Mouse (Mus musculus): ENCODE measurements around the gene Sntb2. TPM values are rescaled to one million over a fixed set of nuclear protein-coding genes. Genes with fewer than 3 reads are reported as not detected.
"Not testable (repeated sequence)": the region's sequence is repeated elsewhere in the genome, so short reads cannot be mapped to it uniquely, and the experiment has no call there.

The Sntb2 gene
- polyA plus RNA-seq, 1 experiment from 2014 or later: 17.8 TPM

DNA sequence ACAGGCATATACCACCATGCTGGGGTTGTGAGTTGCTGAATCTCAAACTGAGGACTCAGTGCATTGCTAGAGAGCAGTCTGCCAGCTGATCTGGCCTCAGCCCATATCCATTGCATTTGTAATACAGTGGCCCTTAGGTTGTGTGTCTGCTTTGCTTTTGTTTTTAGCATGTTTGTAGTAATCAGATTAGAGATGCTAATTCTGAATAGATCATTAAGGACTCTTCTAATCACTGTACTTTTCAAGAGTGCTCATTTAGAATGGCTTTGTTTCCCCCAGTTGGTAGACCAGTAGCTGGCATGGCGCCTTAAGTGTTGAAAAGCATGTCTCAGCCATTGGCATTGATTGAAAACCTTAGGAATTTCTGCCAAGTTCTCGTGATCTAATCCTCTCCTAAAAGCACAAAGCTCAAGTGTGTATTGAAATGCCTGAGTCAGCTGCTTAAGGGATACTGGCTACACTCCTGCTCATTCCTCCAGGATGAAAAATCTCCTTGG, 43.3 kb downstream of the Sntb2 start:
- Histone ChIP-seq H3K4me1 (peaks cover 22% of the 10 kb centered on the region), H3K27ac (peak overlapping the region; percentile 22; the same call in 1 of the 2 replicates), H3K9me3 (no peaks in the 10 kb centered on the region), H3K36me3 (peaks cover 4% of the 10 kb centered on the region; the same call in 1 of the 2 replicates), H3K4me3 (no peak overlapping the region), H3K9ac (no peak overlapping the region), H3K27me3 (no peaks in the 10 kb centered on the region), H3K4me2 (no peak overlapping the region)
- WGBS: 16% methylated on average over 2 of the region's 2 CpGs
- peak; percentile 78; the same call in 1 of the 2 replicates for ATAC-seq (ENCODE audit: borderline replicate concordance, extremely low read depth, low FRiP score, low TSS enrichment)

DNA sequence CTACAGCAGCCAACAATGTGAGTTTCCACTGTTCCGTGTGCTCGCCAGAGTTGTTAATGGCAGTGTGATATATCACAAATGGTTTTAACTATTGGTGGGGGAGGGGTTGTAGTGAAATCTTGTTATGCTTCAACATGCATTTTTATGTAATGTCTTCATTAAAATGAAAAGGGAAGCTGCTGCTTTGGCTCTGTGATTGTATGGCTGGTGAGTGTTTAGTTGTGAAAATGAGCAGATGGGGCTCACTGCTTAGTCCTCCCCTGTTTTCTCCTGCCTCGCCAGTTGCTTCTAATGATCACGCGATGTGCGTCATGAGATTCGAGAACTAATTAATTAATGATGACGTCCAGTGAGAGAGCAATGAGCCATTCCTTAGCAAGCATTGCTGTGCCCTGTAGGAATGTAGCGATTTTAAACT, 49.9 kb downstream of the Sntb2 start:
- Histone ChIP-seq H3K36me3 (peaks cover 4% of the 10 kb centered on the region), H3K4me1 (no peaks in the 10 kb centered on the region), H3K4me3 (no peak overlapping the region), H3K27me3 (no peaks in the 10 kb centered on the region), H3K4me2 (no peak overlapping the region), H3K9me3 (no peaks in the 10 kb centered on the region), H3K27ac (no peak overlapping the region), H3K9ac (no peak overlapping the region)
- 83% methylated on average over 9 of the region's 9 CpGs for WGBS
- no peak for ATAC-seq (ENCODE audit: borderline replicate concordance, extremely low read depth, low FRiP score, low TSS enrichment)

DNA sequence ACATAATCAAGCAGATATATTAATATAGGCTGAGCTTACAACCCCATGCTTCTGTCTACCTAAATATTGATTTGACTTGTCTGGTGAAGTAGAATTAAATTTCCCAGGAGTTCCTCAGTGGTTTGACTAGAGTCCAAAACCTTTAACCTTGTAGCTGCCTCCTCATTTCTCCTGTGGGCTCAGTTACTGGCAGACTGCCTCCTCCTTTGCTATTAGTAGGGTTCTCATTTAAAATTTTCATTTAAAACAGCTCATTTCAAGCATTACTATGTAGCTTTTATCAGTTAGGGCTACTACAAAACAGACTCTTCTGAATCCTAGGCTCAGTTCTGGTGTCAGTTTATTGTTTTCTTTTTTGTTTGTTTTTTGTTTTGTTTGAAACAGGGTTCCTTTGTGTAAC, 50.4 kb downstream of the Sntb2 start:
- Histone ChIP-seq H3K9me3 (no peaks in the 10 kb centered on the region), H3K36me3 (peaks cover 4% of the 10 kb centered on the region), H3K27ac (no peak overlapping the region), H3K4me2 (no peak overlapping the region), H3K9ac (no peak overlapping the region), H3K4me3 (no peak overlapping the region), H3K4me1 (no peaks in the 10 kb centered on the region), H3K27me3 (no peaks in the 10 kb centered on the region)
- no peak for ATAC-seq (ENCODE audit: borderline replicate concordance, extremely low read depth, low FRiP score, low TSS enrichment)

GRCm38 (mm10) chr8:106987557-106987956, 52.0 kb downstream of the Sntb2 start:
- no peaks in the 10 kb centered on the region for H3K9me3 ChIP-seq
- H3K27me3 ChIP-seq: no peaks in the 10 kb centered on the region
- H3K4me3 ChIP-seq: no peak overlapping the region

DNA sequence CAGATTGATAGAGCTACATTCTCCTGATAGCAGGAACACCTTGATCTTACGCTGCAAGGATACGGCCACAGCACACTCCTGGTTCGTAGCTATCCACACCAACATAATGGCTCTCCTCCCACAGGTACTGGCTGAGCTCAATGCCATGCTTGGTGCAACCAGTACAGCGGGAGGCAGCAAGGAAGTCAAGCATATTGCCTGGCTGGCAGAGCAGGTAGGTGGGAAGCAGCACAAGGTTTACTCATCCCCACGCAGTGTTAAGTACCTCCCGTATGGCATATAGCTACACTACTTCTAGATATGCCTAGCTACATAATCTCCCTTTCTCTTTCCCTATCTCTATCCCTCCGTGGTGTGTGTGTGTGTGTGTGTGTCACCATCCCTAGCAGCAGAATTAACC, 55.8 kb downstream of the Sntb2 start:
- WGBS: 84% methylated on average over 7 of the region's 7 CpGs
- Histone ChIP-seq H3K27me3 (no peaks in the 10 kb centered on the region), H3K9ac (no peak overlapping the region), H3K9me3 (no peaks in the 10 kb centered on the region), H3K36me3 (peaks cover 15% of the 10 kb centered on the region; the same call in 1 of the 2 replicates), H3K4me3 (no peak overlapping the region), H3K4me2 (no peak overlapping the region), H3K27ac (no peak overlapping the region), H3K4me1 (no peaks in the 10 kb centered on the region)
- ATAC-seq (ENCODE audit: borderline replicate concordance, extremely low read depth, low FRiP score, low TSS enrichment): no peak

More at GRCm38 (mm10) chr8:106987557-106987956, 52.0 kb downstream of the Sntb2 start:
- Histone ChIP-seq H3K36me3 (peaks cover 9% of the 10 kb centered on the region), H3K4me2 (no peak overlapping the region), H3K27ac (no peak overlapping the region), H3K9ac (no peak overlapping the region), H3K4me1 (no peaks in the 10 kb centered on the region)
- no peak for ATAC-seq (ENCODE audit: borderline replicate concordance, extremely low read depth, low FRiP score, low TSS enrichment)

DNA sequence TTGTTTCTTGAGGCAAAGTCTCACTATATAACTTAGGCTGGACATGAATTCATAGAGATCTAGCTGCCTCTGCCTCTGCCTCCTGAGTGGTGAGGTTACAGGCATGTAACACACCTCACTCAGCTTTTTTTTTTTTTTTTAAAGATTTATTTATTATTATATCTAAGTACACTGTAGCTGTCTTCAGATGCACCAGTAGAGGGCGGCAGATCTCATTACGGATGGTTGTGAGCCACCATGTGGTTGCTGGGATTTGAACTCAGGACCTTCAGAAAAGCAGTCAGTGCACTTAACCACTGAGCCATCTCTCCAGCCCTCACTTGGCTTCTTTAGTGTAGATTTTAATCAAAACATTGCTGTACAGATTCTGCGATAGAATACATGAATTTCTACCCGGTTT, 60.8 kb downstream of the Sntb2 start:
- ATAC-seq (ENCODE audit: borderline replicate concordance, extremely low read depth, low FRiP score, low TSS enrichment); H3K27ac ChIP-seq; H3K4me1 ChIP-seq; H3K4me2 ChIP-seq; H3K9me3 ChIP-seq; H3K4me3 ChIP-seq; H3K9ac ChIP-seq; H3K27me3 ChIP-seq: not testable (repeated sequence)
- H3K36me3 ChIP-seq: peaks cover 18% of the 10 kb centered on the region; the same call in 1 of the 2 replicates
- WGBS: 85% methylated on average over 4 of the region's 4 CpGs

GRCm38 (mm10) chr8:106997416-106997815, 61.9 kb downstream of the Sntb2 start:
- H3K36me3 ChIP-seq: peaks cover 10% of the 10 kb centered on the region; the same call in 1 of the 2 replicates
- H3K4me2 ChIP-seq: no peak overlapping the region
- no peaks in the 10 kb centered on the region for H3K9me3 ChIP-seq
- 83% methylated on average over 4 of the region's 4 CpGs for WGBS
- no peaks in the 10 kb centered on the region for H3K4me1 ChIP-seq
- no peak overlapping the region for H3K4me3 ChIP-seq
- no peak overlapping the region for H3K9ac ChIP-seq
- no peak for ATAC-seq (ENCODE audit: borderline replicate concordance, extremely low read depth, low FRiP score, low TSS enrichment)
- no peak overlapping the region for H3K27ac ChIP-seq
- no peaks in the 10 kb centered on the region for H3K27me3 ChIP-seq

DNA sequence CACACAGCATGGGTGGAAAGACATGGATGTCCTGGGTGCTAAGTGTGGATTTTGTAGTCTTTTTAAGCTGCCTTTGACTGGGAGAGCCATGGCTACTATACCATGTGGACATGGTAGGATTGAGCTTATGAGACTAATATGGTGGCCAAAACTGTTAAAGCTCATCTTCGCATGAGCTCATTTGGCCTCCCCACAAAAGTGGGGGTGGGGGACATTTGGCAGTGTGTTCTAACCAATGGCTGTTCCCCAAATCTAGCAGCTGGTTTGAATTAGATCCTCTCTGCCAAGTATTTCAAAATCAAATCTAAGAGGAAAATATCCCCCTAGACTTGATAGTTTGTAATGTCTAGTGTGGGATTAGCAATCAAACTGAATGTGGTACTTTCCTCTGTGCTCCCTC, 63.5 kb downstream of the Sntb2 start:
- Histone ChIP-seq H3K4me1 (no peaks in the 10 kb centered on the region), H3K27ac (0 out of 2 replicates have a peak overlapping the region, but pooled peaks have one; percentile 29)
- 72% methylated on average over 1 of the region's 1 CpGs for WGBS

DNA sequence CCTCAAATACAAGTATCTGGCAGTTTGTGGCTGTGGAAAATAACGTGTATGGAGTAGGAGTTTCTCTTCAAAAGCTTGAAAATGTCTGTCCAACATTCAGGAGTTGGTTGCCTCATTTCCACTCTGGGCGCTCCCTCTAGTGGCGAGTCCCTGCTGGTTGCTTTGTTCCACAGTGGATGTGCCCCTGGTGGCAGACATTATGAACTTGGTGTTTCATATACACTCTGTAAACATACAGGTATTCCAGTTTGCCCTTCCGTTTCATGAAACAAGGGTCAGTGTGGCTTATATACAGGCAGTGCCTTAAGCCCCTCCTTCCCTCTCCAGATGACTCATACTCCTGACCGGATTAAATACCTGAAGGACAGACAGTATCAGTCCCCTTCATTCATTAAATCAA, 67.0 kb downstream of the Sntb2 start:
- Histone ChIP-seq H3K4me1 (no peaks in the 10 kb centered on the region), H3K36me3 (peaks cover 3% of the 10 kb centered on the region; the same call in 1 of the 2 replicates), H3K27ac (no peak overlapping the region), H3K4me3 (no peak overlapping the region), H3K9me3 (no peaks in the 10 kb centered on the region), H3K9ac (no peak overlapping the region), H3K4me2 (no peak overlapping the region), H3K27me3 (no peaks in the 10 kb centered on the region)
- ATAC-seq (ENCODE audit: borderline replicate concordance, extremely low read depth, low FRiP score, low TSS enrichment): peak; percentile 60; the same call in 1 of the 2 replicates
- 23% methylated on average over 5 of the region's 5 CpGs for WGBS

More for the DNA sequence above, 63.5 kb downstream of the Sntb2 start:
- Histone ChIP-seq H3K4me3 (no peak overlapping the region), H3K36me3 (peaks cover 10% of the 10 kb centered on the region; the same call in 1 of the 2 replicates), H3K9ac (no peak overlapping the region), H3K27me3 (no peaks in the 10 kb centered on the region), H3K9me3 (no peaks in the 10 kb centered on the region), H3K4me2 (no peak overlapping the region)
- peak; percentile 59; the same call in 1 of the 2 replicates for ATAC-seq (ENCODE audit: borderline replicate concordance, extremely low read depth, low FRiP score, low TSS enrichment)

DNA sequence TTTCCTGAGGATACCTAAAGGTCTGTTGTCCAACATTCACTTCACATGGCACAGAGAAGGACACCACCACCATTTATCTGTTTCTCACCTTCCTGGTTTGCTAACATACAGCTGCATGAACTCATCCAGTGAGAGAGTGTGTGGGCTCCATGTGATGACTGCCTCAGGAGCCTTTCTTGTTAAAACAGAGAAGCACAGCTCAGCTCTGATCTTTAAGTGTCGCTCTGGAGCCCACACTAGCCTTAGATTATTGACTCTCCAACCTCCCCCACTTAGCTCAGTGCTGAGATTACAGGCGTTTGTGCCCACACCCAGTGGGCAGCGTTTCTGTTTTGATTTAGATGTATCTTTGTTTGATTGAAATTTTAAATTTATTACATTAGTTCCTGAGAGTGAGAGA, 72.2 kb downstream of the Sntb2 start:
- no peak overlapping the region for H3K4me2 ChIP-seq
- no peak for ATAC-seq (ENCODE audit: borderline replicate concordance, extremely low read depth, low FRiP score, low TSS enrichment)
- no peaks in the 10 kb centered on the region for H3K4me1 ChIP-seq
- no peaks in the 10 kb centered on the region for H3K9me3 ChIP-seq
- H3K36me3 ChIP-seq: peaks cover 33% of the 10 kb centered on the region
- no peak overlapping the region for H3K9ac ChIP-seq
- H3K27me3 ChIP-seq: no peaks in the 10 kb centered on the region
- no peak overlapping the region for H3K27ac ChIP-seq
- 79% methylated on average over 3 of the region's 3 CpGs for WGBS
- no peak overlapping the region for H3K4me3 ChIP-seq

DNA sequence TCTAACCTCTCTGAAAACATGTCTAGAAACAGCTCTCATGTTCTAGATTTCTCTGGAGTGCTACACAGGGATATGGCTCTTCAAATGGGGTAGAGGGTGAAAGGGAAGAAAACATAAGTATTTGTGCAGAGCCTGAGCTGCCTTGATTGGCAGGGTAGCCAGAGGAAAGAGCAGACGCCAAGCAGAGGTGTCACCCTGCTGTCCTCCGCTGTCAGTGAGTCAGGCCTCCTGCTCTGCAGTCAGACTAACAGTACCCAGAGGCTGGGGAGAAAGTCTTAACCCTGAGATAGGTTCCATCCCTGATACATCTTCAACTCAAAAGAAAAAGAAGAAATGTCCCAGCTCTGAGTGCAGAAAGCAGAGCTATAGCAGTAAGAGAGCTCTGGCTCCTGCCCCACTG, 77.1 kb downstream of the Sntb2 start:
- WGBS: 73% methylated on average over 2 of the region's 2 CpGs
- Histone ChIP-seq H3K27me3 (no peaks in the 10 kb centered on the region), H3K9me3 (no peaks in the 10 kb centered on the region), H3K4me1 (no peaks in the 10 kb centered on the region), H3K9ac (no peak overlapping the region), H3K27ac (no peak overlapping the region), H3K4me3 (no peak overlapping the region), H3K36me3 (peaks cover 34% of the 10 kb centered on the region), H3K4me2 (no peak overlapping the region)
- no peak for ATAC-seq (ENCODE audit: borderline replicate concordance, extremely low read depth, low FRiP score, low TSS enrichment)

DNA sequence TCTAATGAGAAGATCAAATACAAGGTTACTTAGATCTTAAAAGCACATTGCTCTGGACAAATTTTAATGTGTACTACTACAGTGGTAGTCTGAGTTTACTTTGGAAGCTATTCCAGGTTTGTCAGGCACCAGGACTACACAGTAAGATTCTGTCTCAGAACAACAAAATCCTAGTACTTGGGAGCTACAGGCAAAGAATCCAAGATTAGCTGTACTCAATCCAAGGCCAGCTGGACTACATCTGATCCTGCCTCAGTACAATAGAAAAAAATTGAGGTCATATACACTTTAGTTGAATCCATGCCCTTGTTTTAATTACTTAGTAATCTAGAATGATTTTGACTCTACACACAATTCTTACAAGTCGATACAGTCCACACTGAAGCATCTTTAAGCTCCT, 79.4 kb downstream of the Sntb2 start:
- ATAC-seq (ENCODE audit: borderline replicate concordance, extremely low read depth, low FRiP score, low TSS enrichment): no peak
- Histone ChIP-seq H3K4me1 (no peaks in the 10 kb centered on the region), H3K36me3 (peaks cover 31% of the 10 kb centered on the region), H3K27ac (no peak overlapping the region; the same call in 1 of the 2 replicates), H3K4me2 (no peak overlapping the region), H3K4me3 (no peak overlapping the region), H3K9me3 (no peaks in the 10 kb centered on the region), H3K9ac (no peak overlapping the region), H3K27me3 (no peaks in the 10 kb centered on the region)
- WGBS: 65% methylated on average over 1 of the region's 1 CpGs

GRCm38 (mm10) chr8:107023479-107023878, 87.9 kb downstream of the Sntb2 start:
- H3K27ac ChIP-seq: no peak overlapping the region
- H3K36me3 ChIP-seq: no peaks in the 10 kb centered on the region
- ATAC-seq (ENCODE audit: borderline replicate concordance, extremely low read depth, low FRiP score, low TSS enrichment): no peak
- no peaks in the 10 kb centered on the region for H3K9me3 ChIP-seq
- WGBS: 88% methylated on average over 8 of the region's 8 CpGs
- H3K4me2 ChIP-seq: no peak overlapping the region
- no peak overlapping the region for H3K9ac ChIP-seq
- H3K27me3 ChIP-seq: no peaks in the 10 kb centered on the region
- no peak overlapping the region for H3K4me3 ChIP-seq
- no peaks in the 10 kb centered on the region for H3K4me1 ChIP-seq
